Mouse (Mus musculus) urinary bladder, postnatal 36 days (tissue): ENCODE measurements around the gene Zmynd15.

Experiments used
- DNase-seq, 2 experiments: peaks; one replicate each; pipeline ENCODE4 v3.0.0; 2022; ENCODE audit warnings: low spot score in 2 of 2, mixed read lengths in 1 of 2

Zmynd15 gene

GRCm38 (mm10) chr11:70504970-70505369 lies 45.7 kb downstream of the Zmynd15 start, which contains the start of gene Tm4sf5:
Gene Tm4sf5, plus strand, starts transcription at chr11:70505244.
- no peak for DNase-seq

GRCm38 (mm10) chr11:70506385-70506784 lies 47.2 kb downstream of the Zmynd15 start:
- peak; percentile 65 to 68 for DNase-seq

GRCm38 (mm10) chr11:70506962-70507515 lies 47.8 kb downstream of the Zmynd15 start:
- DNase-seq: no peak

- DNase-seq: peak in 1 of 2 experiments; percentile 38
Observed at GRCm38 (mm10) chr11:70509753-70510564, 50.7 kb downstream of the Zmynd15 start.

GRCm38 (mm10) chr11:70511242-70511641 lies 52.0 kb downstream of the Zmynd15 start:
- no peak for DNase-seq

GRCm38 (mm10) chr11:70511825-70512224 lies 52.6 kb downstream of the Zmynd15 start:
- DNase-seq: no peak

- DNase-seq: no peak
Observed at GRCm38 (mm10) chr11:70512709-70513342, 53.6 kb downstream of the Zmynd15 start.

- DNase-seq: no peak
Observed at GRCm38 (mm10) chr11:70513520-70513919, 54.3 kb downstream of the Zmynd15 start.

- DNase-seq: no peak
Observed at GRCm38 (mm10) chr11:70514288-70514687, 55.1 kb downstream of the Zmynd15 start, which contains the start of gene Vmo1. Gene Vmo1, minus strand, starts transcription at chr11:70514616.
